Mouse (Mus musculus) intestine, postnatal 0 days (tissue): ENCODE data around the gene Syne4. TPM values are rescaled to one million over a fixed set of nuclear protein-coding genes. Genes with fewer than 3 reads are reported as not detected.
A peak's percentile ranks its signal among the peaks of the same experiment; 100 is the strongest.

Source experiments
- ATAC-seq: fragments of 200-750 bp; cut with Nextera tagmentation; 2 replicates; pipeline ENCODE4 v1.8.0; 2017; ENCODE audit warnings: mild to moderate bottlenecking, moderate TSS enrichment, moderate library complexity
- H3K27ac ChIP-seq: fragments of 300-500 bp; sonication (generic); 2 replicates; pipeline ENCODE4 v1.5.1; 2014; ENCODE audit warnings: mild to moderate bottlenecking, low read depth, low read length, moderate library complexity
- H3K27me3 ChIP-seq: fragments of 300-500 bp; sonication (generic); replicated peaks from 2 replicates; pipeline ENCODE4 v1.6.1; 2014; ENCODE audit warnings: low read length, mixed read lengths; ENCODE audit not compliant: control insufficient read depth, insufficient read depth
- H3K36me3 ChIP-seq: fragments of 300-500 bp; sonication (generic); 2 replicates; pipeline ENCODE4 v1.6.1; 2014; ENCODE audit warnings: mild to moderate bottlenecking, moderate library complexity; ENCODE audit not compliant: control insufficient read depth, insufficient read depth
- H3K4me1 ChIP-seq: fragments of 300-500 bp; sonication (generic); replicated peaks from 2 replicates; pipeline ENCODE4 v1.6.1; 2014; ENCODE audit warnings: antibody characterized with exemption, low read length, mixed read lengths; ENCODE audit not compliant: control insufficient read depth, insufficient read depth
- H3K4me2 ChIP-seq: fragments of 300-500 bp; sonication (generic); replicated peaks from 2 replicates; pipeline ENCODE4 v1.6.1; 2014; ENCODE audit warnings: low read depth, mild to moderate bottlenecking, moderate library complexity
- H3K4me3 ChIP-seq: fragments of 300-500 bp; sonication (generic); 2 replicates; pipeline ENCODE4 v1.5.1; 2014; ENCODE audit warnings: low read depth, low read length
- H3K9ac ChIP-seq: fragments of 300-500 bp; sonication (generic); 2 replicates; pipeline ENCODE4 v1.6.1; 2014; ENCODE audit warnings: mild to moderate bottlenecking, low read depth, low read length
- H3K9me3 ChIP-seq: fragments of 300-500 bp; sonication (generic); 2 replicates; pipeline ENCODE4 v1.6.1; 2016; ENCODE audit warnings: mixed run types; ENCODE audit not compliant: control insufficient read depth
- CTCF ChIP-seq: sonication (generic); IDR thresholded peaks from 2 replicates; pipeline ENCODE4 v1.5.1; 2016; ENCODE audit warnings: low read depth, mild to moderate bottlenecking, control low read depth, antibody characterized with exemption, moderate library complexity
- WGBS: fragments of 180-500 bp; shearing (Covaris S2); extraction: QIAGEN DNeasy Blood & Tissue Kit; methylation state at CpG from one replicate; pipeline ENCODE4 v1.1.7; 2014; 5-methylcytosine and 5-hydroxymethylcytosine counted together
- polyA plus RNA-seq: library from polyadenylated mRNA; unstranded; fragments of >200 nt; fragmentation: Nextera tagmentation; extraction: Ambion mirVana; gene quantifications from 2 replicates; pipeline ENCODE4 v1.2.1, GENCODE M21; 2015

Gene Syne4
- polyA plus RNA-seq, 1 experiment from 2014 or later: 12.5 TPM

GRCm38 (mm10) chr7:30278911-30279310 is 35.7 kb upstream of the Syne4 start:
- ATAC-seq: no peak

DNA sequence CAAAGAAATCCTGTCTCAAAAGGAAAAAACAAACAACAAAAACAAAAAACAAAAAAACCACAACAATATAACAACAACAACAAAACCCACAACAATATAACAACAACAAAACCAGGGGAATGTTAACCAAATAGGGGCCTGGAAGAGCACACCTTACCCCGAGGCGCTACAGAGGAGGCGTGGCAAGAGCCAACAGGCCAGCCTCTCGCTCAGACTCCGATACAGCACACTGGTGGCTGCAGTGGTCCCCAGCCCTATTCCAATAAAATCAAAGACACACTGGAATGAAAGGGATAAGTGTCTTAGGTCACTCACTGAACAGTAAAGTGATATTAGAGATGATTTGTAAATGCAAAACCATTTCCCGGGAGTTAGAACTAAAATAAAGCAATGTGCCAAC is 35.1 kb upstream of the Syne4 start:
- 2% methylated on average over 6 of the region's 6 CpGs for WGBS
- H3K4me3 ChIP-seq: peak overlapping the region; percentile 83
- peak overlapping the region; percentile 93 for H3K4me2 ChIP-seq
- H3K4me1 ChIP-seq: no peaks in the 10 kb centered on the region
- no peaks in the 10 kb centered on the region for H3K9me3 ChIP-seq
- no peak for TF ChIP-seq CTCF
- peak overlapping the region; percentile 80; the same call in 1 of the 2 replicates for H3K27ac ChIP-seq
- no peaks in the 10 kb centered on the region for H3K36me3 ChIP-seq
- H3K27me3 ChIP-seq: no peaks in the 10 kb centered on the region
- peak overlapping the region; percentile 23 for H3K9ac ChIP-seq
- ATAC-seq: no peak

More at GRCm38 (mm10) chr7:30278911-30279310, 35.7 kb upstream of the Syne4 start:
- no peak for TF ChIP-seq CTCF
- H3K27me3 ChIP-seq: no peaks in the 10 kb centered on the region
- no peaks in the 10 kb centered on the region for H3K36me3 ChIP-seq
- WGBS: 59% methylated on average over 2 of the region's 2 CpGs
- H3K27ac ChIP-seq: no peak overlapping the region
- no peaks in the 10 kb centered on the region for H3K4me1 ChIP-seq
- no peak overlapping the region for H3K9ac ChIP-seq
- H3K4me3 ChIP-seq: no peak overlapping the region
- no peaks in the 10 kb centered on the region for H3K9me3 ChIP-seq
- no peak overlapping the region for H3K4me2 ChIP-seq

GRCm38 (mm10) chr7:30279951-30280669 is 34.5 kb upstream of the Syne4 start, which contains the start of the genes Thap8 and Wdr62:
Gene Thap8, plus strand, starts transcription at chr7:30280094.
Gene Wdr62, minus strand, starts transcription at chr7:30280419.
- H3K9me3 ChIP-seq: no peaks in the 10 kb centered on the region
- ATAC-seq: peak; percentile 96
- peak within 1 kb of the TSS; percentile 93 for H3K4me2 ChIP-seq
- H3K36me3 ChIP-seq: no peaks in the 10 kb centered on the region
- H3K27me3 ChIP-seq: no peaks in the 10 kb centered on the region
- no peaks in the 10 kb centered on the region for H3K4me1 ChIP-seq
- TF ChIP-seq CTCF: 0 out of 2 replicates have a peak, but pooled peaks have one; percentile 2
- WGBS: under 1% methylated on average over 48 of the region's 49 CpGs
- H3K4me3 ChIP-seq: peak within 1 kb of the TSS; percentile 83
- peak within 1 kb of the TSS; percentile 80 for H3K27ac ChIP-seq
- H3K9ac ChIP-seq: peak within 1 kb of the TSS; percentile 23

- ATAC-seq: peak; percentile 89
- Histone ChIP-seq H3K36me3 (no peaks in the 10 kb centered on the region), H3K4me2 (peak overlapping the region; percentile 93), H3K9me3 (no peaks in the 10 kb centered on the region), H3K4me3 (peak overlapping the region; percentile 83), H3K27ac (peak overlapping the region; percentile 80), H3K4me1 (no peaks in the 10 kb centered on the region), H3K9ac (peak overlapping the region; percentile 23; the same call in 1 of the 2 replicates), H3K27me3 (no peaks in the 10 kb centered on the region)
- TF ChIP-seq CTCF: no peak
- WGBS: under 1% methylated on average over 20 of the region's 20 CpGs
Measured at GRCm38 (mm10) chr7:30280670-30281138, 33.9 kb upstream of the Syne4 start.

- Histone ChIP-seq H3K4me3 (no peak overlapping the region), H3K9me3 (no peaks in the 10 kb centered on the region), H3K4me1 (no peaks in the 10 kb centered on the region), H3K27me3 (no peaks in the 10 kb centered on the region), H3K27ac (no peak overlapping the region; the same call in 1 of the 2 replicates), H3K36me3 (no peaks in the 10 kb centered on the region), H3K4me2 (no peak overlapping the region; the same call in 1 of the 2 replicates), H3K9ac (no peak overlapping the region)
- 76% methylated on average over 4 of the region's 4 CpGs for WGBS
- no peak for ATAC-seq
- TF ChIP-seq CTCF: no peak
Measured at GRCm38 (mm10) chr7:30281522-30281921, 33.1 kb upstream of the Syne4 start.

DNA sequence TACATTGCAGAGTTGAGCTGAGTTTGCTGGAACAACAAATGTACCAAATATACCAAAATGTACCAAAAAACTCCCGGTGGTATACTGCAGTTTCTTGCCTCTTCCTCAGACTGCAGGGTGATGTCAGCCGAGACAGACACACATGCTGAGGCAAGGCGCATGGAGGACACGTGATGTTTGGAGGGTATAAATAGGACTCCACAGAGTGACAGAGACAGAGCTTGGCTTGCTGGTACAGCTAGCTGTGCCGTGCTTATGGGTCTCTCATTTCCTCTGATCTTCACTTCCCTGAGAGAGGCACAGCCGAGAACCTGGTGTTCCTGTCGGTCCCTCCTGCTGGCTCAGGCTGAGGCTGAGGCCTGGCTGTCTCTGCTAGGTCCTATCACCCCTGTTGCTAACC is 31.9 kb upstream of the Syne4 start:
- H3K36me3 ChIP-seq: no peaks in the 10 kb centered on the region
- ATAC-seq: no peak
- H3K4me2 ChIP-seq: no peak overlapping the region
- TF ChIP-seq CTCF: no peak
- no peak overlapping the region for H3K4me3 ChIP-seq
- H3K9ac ChIP-seq: no peak overlapping the region
- no peaks in the 10 kb centered on the region for H3K27me3 ChIP-seq
- H3K4me1 ChIP-seq: no peaks in the 10 kb centered on the region
- WGBS: 70% methylated on average over 7 of the region's 7 CpGs
- no peaks in the 10 kb centered on the region for H3K9me3 ChIP-seq
- H3K27ac ChIP-seq: no peak overlapping the region
